Mouse (Mus musculus): Measurements from ENCODE around the gene Usp6nl. TPM values are rescaled to one million over a fixed set of nuclear protein-coding genes. Genes with fewer than 3 reads are reported as not detected.

Usp6nl gene
- polyA plus RNA-seq (2015; fragmentation: Nextera tagmentation; extraction: Ambion mirVana) = 2.7 and 3.6 TPM in 2 replicates

- peak; percentile 94 for ATAC-seq (ENCODE audit: low read depth)
- H3K27ac ChIP-seq (ENCODE audit: low read length) = peak within 1 kb of the TSS; percentile 93
- peak within 1 kb of the TSS; percentile 99 for H3K4me3 ChIP-seq (ENCODE audit: low read depth, low read length)
- 0 out of 2 replicates have a peak, but pooled peaks cover 2% of the 10 kb centered on the region for H3K27me3 ChIP-seq (ENCODE audit: control insufficient read depth, insufficient read depth, low read depth, low read length)
- peaks cover 8% of the 10 kb centered on the region for H3K4me1 ChIP-seq (ENCODE audit: control insufficient read depth, low read depth, low read length)
- peak within 1 kb of the TSS; percentile 96 for H3K9ac ChIP-seq (ENCODE audit: low read depth, low read length)
- no peaks in the 10 kb centered on the region for H3K9me3 ChIP-seq (replicated peaks; ENCODE audit: control insufficient read depth, low read length)
- under 1% methylated on average over 68 of the region's 75 CpGs for WGBS (ENCODE audit: insufficient replicate concordance)
- peak within 1 kb of the TSS; percentile 96 for H3K4me2 ChIP-seq (ENCODE audit: low read depth, low read length)
- no peaks in the 10 kb centered on the region for H3K36me3 ChIP-seq (ENCODE audit: control insufficient read depth, insufficient read depth)
These were observed at the start of gene Usp6nl for GRCm38 (mm10) chr2:6322376-6322901. TSS of gene Usp6nl (plus strand) at chr2:6322667.

- 16% methylated on average over 10 of the region's 10 CpGs for WGBS (ENCODE audit: insufficient replicate concordance)
- peak overlapping the region; percentile 9; the same call in 1 of the 2 replicates for H3K9ac ChIP-seq (ENCODE audit: low read depth, low read length)
- H3K4me3 ChIP-seq (ENCODE audit: low read depth, low read length) = no peak overlapping the region
These were observed 49.0 kb upstream of the Usp6nl start for GRCm38 (mm10) chr2:6273392-6273845.

GRCm38 (mm10) chr2:6278813-6279530, 43.5 kb upstream of the Usp6nl start:
- Histone ChIP-seq H3K9me3 (replicated peaks; ENCODE audit: control insufficient read depth, low read length) (no peaks in the 10 kb centered on the region), H3K27me3 (ENCODE audit: control insufficient read depth, insufficient read depth, low read depth, low read length) (peaks cover 3% of the 10 kb centered on the region; the same call in 1 of the 2 replicates), H3K27ac (ENCODE audit: low read length) (no peak overlapping the region), H3K4me2 (ENCODE audit: low read depth, low read length) (no peak overlapping the region), H3K4me3 (ENCODE audit: low read depth, low read length) (no peak overlapping the region), H3K36me3 (ENCODE audit: control insufficient read depth, insufficient read depth) (no peaks in the 10 kb centered on the region), H3K9ac (ENCODE audit: low read depth, low read length) (no peak overlapping the region), H3K4me1 (ENCODE audit: control insufficient read depth, low read depth, low read length) (peaks cover 22% of the 10 kb centered on the region)
- no peak for ATAC-seq (ENCODE audit: low read depth)
- WGBS (ENCODE audit: insufficient replicate concordance) = 38% methylated on average over 10 of the region's 10 CpGs

More at GRCm38 (mm10) chr2:6273392-6273845, 49.0 kb upstream of the Usp6nl start:
- Histone ChIP-seq H3K9me3 (replicated peaks; ENCODE audit: control insufficient read depth, low read length) (no peaks in the 10 kb centered on the region), H3K36me3 (ENCODE audit: control insufficient read depth, insufficient read depth) (no peaks in the 10 kb centered on the region), H3K4me1 (ENCODE audit: control insufficient read depth, low read depth, low read length) (peaks cover 6% of the 10 kb centered on the region), H3K27me3 (ENCODE audit: control insufficient read depth, insufficient read depth, low read depth, low read length) (peaks cover 3% of the 10 kb centered on the region; the same call in 1 of the 2 replicates), H3K27ac (ENCODE audit: low read length) (no peak overlapping the region), H3K4me2 (ENCODE audit: low read depth, low read length) (no peak overlapping the region)
- ATAC-seq (ENCODE audit: low read depth) = no peak

- Histone ChIP-seq H3K4me3 (ENCODE audit: low read depth, low read length) (no peak overlapping the region), H3K27ac (ENCODE audit: low read length) (no peak overlapping the region), H3K4me1 (ENCODE audit: control insufficient read depth, low read depth, low read length) (peaks cover 29% of the 10 kb centered on the region), H3K9me3 (replicated peaks; ENCODE audit: control insufficient read depth, low read length) (no peaks in the 10 kb centered on the region), H3K36me3 (ENCODE audit: control insufficient read depth, insufficient read depth) (no peaks in the 10 kb centered on the region), H3K9ac (ENCODE audit: low read depth, low read length) (no peak overlapping the region), H3K27me3 (ENCODE audit: control insufficient read depth, insufficient read depth, low read depth, low read length) (peaks cover 3% of the 10 kb centered on the region; the same call in 1 of the 2 replicates), H3K4me2 (ENCODE audit: low read depth, low read length) (no peak overlapping the region)
- 31% methylated on average over 10 of the region's 10 CpGs for WGBS (ENCODE audit: insufficient replicate concordance)
- ATAC-seq (ENCODE audit: low read depth) = no peak
These were observed 42.7 kb upstream of the Usp6nl start for GRCm38 (mm10) chr2:6279614-6280301.

- Histone ChIP-seq H3K4me2 (ENCODE audit: low read depth, low read length) (no peak overlapping the region), H3K9me3 (replicated peaks; ENCODE audit: control insufficient read depth, low read length) (no peaks in the 10 kb centered on the region), H3K27me3 (ENCODE audit: control insufficient read depth, insufficient read depth, low read depth, low read length) (no peaks in the 10 kb centered on the region; the same call in 1 of the 2 replicates), H3K9ac (ENCODE audit: low read depth, low read length) (no peak overlapping the region), H3K4me3 (ENCODE audit: low read depth, low read length) (no peak overlapping the region), H3K36me3 (ENCODE audit: control insufficient read depth, insufficient read depth) (no peaks in the 10 kb centered on the region), H3K27ac (ENCODE audit: low read length) (peak overlapping the region; percentile 50; the same call in 1 of the 2 replicates), H3K4me1 (ENCODE audit: control insufficient read depth, low read depth, low read length) (peaks cover 53% of the 10 kb centered on the region)
- no peak for ATAC-seq (ENCODE audit: low read depth)
- WGBS (ENCODE audit: insufficient replicate concordance) = 67% methylated on average over 2 of the region's 2 CpGs
These were observed 38.9 kb upstream of the Usp6nl start for GRCm38 (mm10) chr2:6283569-6283968.

GRCm38 (mm10) chr2:6284784-6285183, 37.7 kb upstream of the Usp6nl start:
- Histone ChIP-seq H3K4me1 (ENCODE audit: control insufficient read depth, low read depth, low read length) (peaks cover 41% of the 10 kb centered on the region), H3K27ac (ENCODE audit: low read length) (peak overlapping the region; percentile 85), H3K4me2 (ENCODE audit: low read depth, low read length) (peak overlapping the region; percentile 43; the same call in 1 of the 2 replicates), H3K4me3 (ENCODE audit: low read depth, low read length) (no peak overlapping the region), H3K36me3 (ENCODE audit: control insufficient read depth, insufficient read depth) (no peaks in the 10 kb centered on the region), H3K9me3 (replicated peaks; ENCODE audit: control insufficient read depth, low read length) (no peaks in the 10 kb centered on the region), H3K27me3 (ENCODE audit: control insufficient read depth, insufficient read depth, low read depth, low read length) (no peaks in the 10 kb centered on the region), H3K9ac (ENCODE audit: low read depth, low read length) (no peak overlapping the region; the same call in 1 of the 2 replicates)
- peak; percentile 80 for ATAC-seq (ENCODE audit: low read depth)
- 28% methylated on average over 3 of the region's 3 CpGs for WGBS (ENCODE audit: insufficient replicate concordance)

- Histone ChIP-seq H3K36me3 (ENCODE audit: control insufficient read depth, insufficient read depth) (no peaks in the 10 kb centered on the region), H3K9ac (ENCODE audit: low read depth, low read length) (no peak overlapping the region; the same call in 1 of the 2 replicates), H3K27me3 (ENCODE audit: control insufficient read depth, insufficient read depth, low read depth, low read length) (no peaks in the 10 kb centered on the region), H3K27ac (ENCODE audit: low read length) (peak overlapping the region; percentile 85), H3K4me1 (ENCODE audit: control insufficient read depth, low read depth, low read length) (peaks cover 41% of the 10 kb centered on the region), H3K9me3 (replicated peaks; ENCODE audit: control insufficient read depth, low read length) (no peaks in the 10 kb centered on the region), H3K4me2 (ENCODE audit: low read depth, low read length) (peak overlapping the region; percentile 4; the same call in 1 of the 2 replicates), H3K4me3 (ENCODE audit: low read depth, low read length) (no peak overlapping the region)
- peak; percentile 90 for ATAC-seq (ENCODE audit: low read depth)
- 15% methylated on average over 1 of the region's 1 CpGs for WGBS (ENCODE audit: insufficient replicate concordance)
These were observed 36.7 kb upstream of the Usp6nl start for GRCm38 (mm10) chr2:6285794-6286193.

GRCm38 (mm10) chr2:6293825-6294444, 28.5 kb upstream of the Usp6nl start:
- Histone ChIP-seq H3K4me2 (ENCODE audit: low read depth, low read length) (no peak overlapping the region), H3K9me3 (replicated peaks; ENCODE audit: control insufficient read depth, low read length) (no peaks in the 10 kb centered on the region), H3K27ac (ENCODE audit: low read length) (no peak overlapping the region), H3K9ac (ENCODE audit: low read depth, low read length) (no peak overlapping the region), H3K4me1 (ENCODE audit: control insufficient read depth, low read depth, low read length) (no peaks in the 10 kb centered on the region), H3K4me3 (ENCODE audit: low read depth, low read length) (no peak overlapping the region), H3K36me3 (ENCODE audit: control insufficient read depth, insufficient read depth) (no peaks in the 10 kb centered on the region), H3K27me3 (ENCODE audit: control insufficient read depth, insufficient read depth, low read depth, low read length) (no peaks in the 10 kb centered on the region)
- 66% methylated on average over 11 of the region's 11 CpGs for WGBS (ENCODE audit: insufficient replicate concordance)
- no peak for ATAC-seq (ENCODE audit: low read depth)

All from liver, embryonic 16.5 days (tissue).